Mouse (Mus musculus): ENCODE measurements at regions not wholly inside any gene's neighbourhood (a gene's known extent, or its start where the extent isn't known, plus 50 kb on each side); places are given as distances from the start of the nearest gene placed in this dataset.
A peak's percentile ranks its signal among the peaks of the same experiment; 100 is the strongest.
"Not testable (repeated sequence)": the region's sequence is repeated elsewhere in the genome, so short reads cannot be mapped to it uniquely, and the experiment has no call there.

- H3K27ac ChIP-seq (replicated peaks); H3K36me3 ChIP-seq; H3K27me3 ChIP-seq (ENCODE audit: low read depth, poor library complexity, severe bottlenecking); H3K4me3 ChIP-seq; H3K9me3 ChIP-seq (replicated peaks); H3K4me1 ChIP-seq: not testable (repeated sequence)
- peak; percentile 21 for DNase-seq (ENCODE audit: low spot score)
- 27% methylated on average over 4 of the region's 4 CpGs for WGBS
These were observed 92.4 kb upstream of the Huwe1 start for GRCm38 (mm10) chrX:151708055-151708670.

Data from midbrain, embryonic 10.5 days (tissue).